Mouse (Mus musculus): ENCODE data around the gene Gpatch4.

The Gpatch4 gene

GRCm38 (mm10) chr3:88042661-88043421, at the start of gene Gpatch4:
Gene Gpatch4 (plus strand): TSS chr3:88043108.
- DNase-seq: peak; percentile 88

GRCm38 (mm10) chr3:87993436-87993835, 49.5 kb upstream of the Gpatch4 start:
- peak; percentile 62 for DNase-seq

GRCm38 (mm10) chr3:87995331-87995730, 47.6 kb upstream of the Gpatch4 start:
- peak; percentile 40 for DNase-seq

GRCm38 (mm10) chr3:87996401-87996800, 46.5 kb upstream of the Gpatch4 start:
- DNase-seq: no peak

- DNase-seq: peak; percentile 50
These were observed 45.8 kb upstream of the Gpatch4 start for GRCm38 (mm10) chr3:87996971-87997614.

GRCm38 (mm10) chr3:87998747-87999146, 44.2 kb upstream of the Gpatch4 start:
- no peak for DNase-seq

GRCm38 (mm10) chr3:87999243-87999895, 43.5 kb upstream of the Gpatch4 start:
- DNase-seq: no peak

- DNase-seq: no peak
These were observed 42.7 kb upstream of the Gpatch4 start, which contains the start of gene Bcan for GRCm38 (mm10) chr3:88000181-88000580. Gene Bcan (minus strand): TSS chr3:88000230.

- no peak for DNase-seq
These were observed 41.9 kb upstream of the Gpatch4 start for GRCm38 (mm10) chr3:88000816-88001595.

GRCm38 (mm10) chr3:88002291-88002976, 40.5 kb upstream of the Gpatch4 start:
- DNase-seq: peak; percentile 63

GRCm38 (mm10) chr3:88005822-88006786, 36.8 kb upstream of the Gpatch4 start:
- DNase-seq: peak; percentile 60

GRCm38 (mm10) chr3:88010634-88011265, 32.2 kb upstream of the Gpatch4 start:
- peak; percentile 41 for DNase-seq

- DNase-seq: peak; percentile 93
These were observed 20.4 kb upstream of the Gpatch4 start for GRCm38 (mm10) chr3:88022322-88023191.

- peak; percentile 17 for DNase-seq
These were observed 19.5 kb upstream of the Gpatch4 start for GRCm38 (mm10) chr3:88023192-88024074.

- no peak for DNase-seq
These were observed 16.1 kb upstream of the Gpatch4 start for GRCm38 (mm10) chr3:88026823-88027222.

GRCm38 (mm10) chr3:88027434-88028186, 15.3 kb upstream of the Gpatch4 start, which contains the start of gene Hapln2:
Gene Hapln2 (minus strand): TSS chr3:88027583.
- peak; percentile 35 for DNase-seq

GRCm38 (mm10) chr3:88030608-88031395, 12.1 kb upstream of the Gpatch4 start:
- DNase-seq: peak; percentile 74
